Mouse (Mus musculus) left cerebral cortex, adult 18-20 months (tissue): Measurements from ENCODE around the gene Slit3. TPM values are rescaled to one million over a fixed set of nuclear protein-coding genes. Genes with fewer than 3 reads are reported as not detected.

Experiments
- DNase-seq, 2 experiments: peaks; one replicate each; pipeline ENCODE4 v3.0.0; 2021 to 2022; ENCODE audit warnings: low spot score in 2 of 2, mixed read lengths in 1 of 2
- long read RNA-seq, 2 experiments: library from polyadenylated mRNA; stranded (forward); transcript quantifications; one replicate each; pipeline ENCODE4 v2.0.0; 2021
- total RNA-seq, 2 experiments: library from RNA; stranded (reverse); gene quantifications; 2 replicates each; pipeline ENCODE4 v1.2.3; 2021

Slit3 gene
- 10 to 100 TPM; 45.7 to 50.4 TPM for total RNA-seq
- long read RNA-seq, experiment 1, partial matches to known transcripts = 15 of 20 reads
- long read RNA-seq, experiment 1, other reads (novel, unspliced or antisense) = 5 of 20 reads
- long read RNA-seq, experiment 2, partial matches to known transcripts = 1 of 4 reads
- long read RNA-seq, experiment 2, other reads (novel, unspliced or antisense) = 3 of 4 reads

DNA sequence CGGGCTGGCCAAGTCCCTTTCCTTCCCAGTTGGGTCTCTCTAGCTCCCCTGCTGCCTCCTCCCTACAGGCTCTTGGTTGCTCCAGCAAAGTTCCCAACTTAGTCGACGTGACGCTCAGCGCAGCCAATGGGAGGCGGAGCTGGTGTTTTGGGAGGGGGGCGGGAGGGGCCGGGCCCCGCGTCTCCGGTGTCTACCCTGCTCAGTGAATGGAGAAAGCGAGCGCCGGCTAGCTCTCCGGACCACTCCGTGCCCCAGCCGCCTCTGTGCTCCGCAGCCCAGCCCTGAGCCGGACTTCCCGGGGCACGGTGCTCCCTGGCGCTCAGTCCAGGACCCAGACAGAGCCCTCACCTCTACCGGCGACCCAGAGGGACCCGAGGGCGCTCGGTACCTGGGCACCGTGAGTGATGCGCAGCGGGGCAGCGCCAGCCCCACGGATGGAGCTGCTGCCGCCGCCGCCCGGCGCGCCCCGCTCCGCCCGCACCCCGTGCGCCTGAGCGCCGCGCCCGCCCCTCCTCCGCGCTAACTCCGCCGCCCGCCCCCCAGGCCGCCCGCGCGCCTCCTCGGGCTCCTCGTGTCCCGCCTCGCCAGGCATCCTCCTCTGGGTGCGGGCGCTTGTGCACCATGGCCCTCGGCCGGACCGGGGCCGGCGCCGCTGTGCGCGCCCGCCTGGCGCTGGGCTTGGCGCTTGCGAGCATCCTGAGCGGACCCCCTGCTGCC, at the start of gene Slit3:
Gene Slit3, plus strand, starts transcription at position 331 of the 717 bp plus-strand sequence.
- peak; percentile 39 to 50 for DNase-seq

DNA sequence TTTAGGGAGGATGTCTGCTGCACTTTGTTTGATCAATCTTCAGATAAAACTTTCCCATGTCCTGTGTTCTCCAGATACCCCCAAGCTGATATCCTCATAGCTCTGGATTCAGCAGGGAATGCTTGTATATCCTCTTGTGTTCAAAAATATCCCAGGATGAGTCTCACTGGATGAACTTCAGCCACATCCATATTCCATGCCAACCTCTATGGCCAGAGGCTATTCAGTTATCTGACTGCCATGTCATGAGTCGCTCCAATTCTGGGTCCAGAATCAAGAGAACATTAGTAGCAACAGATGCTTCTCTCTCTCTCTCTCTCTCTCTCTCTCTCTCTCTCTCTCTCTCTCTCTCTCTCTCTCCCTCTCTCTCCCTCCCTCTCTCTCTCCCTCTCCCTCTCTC, 49.6 kb upstream of the Slit3 start:
- no peak for DNase-seq

DNA sequence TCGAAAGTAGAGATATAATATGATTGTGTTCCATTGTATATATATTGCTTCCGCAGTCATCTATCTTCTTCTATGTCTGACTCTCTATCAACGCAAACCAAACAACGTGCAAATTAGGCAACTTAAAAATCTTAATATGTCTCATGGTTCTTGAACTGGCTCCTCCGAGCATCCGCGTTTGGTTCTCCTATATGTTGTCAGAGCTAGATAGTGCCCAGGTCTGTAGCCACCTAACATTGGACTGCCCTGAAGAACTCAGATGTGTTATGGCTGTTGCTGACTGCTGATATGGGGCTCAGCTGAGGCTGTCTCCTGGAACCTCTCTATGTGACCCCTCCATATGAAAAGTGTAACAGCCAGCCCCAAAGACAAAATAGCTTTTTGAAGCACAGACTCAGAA, 45.6 kb upstream of the Slit3 start:
- no peak for DNase-seq

DNA sequence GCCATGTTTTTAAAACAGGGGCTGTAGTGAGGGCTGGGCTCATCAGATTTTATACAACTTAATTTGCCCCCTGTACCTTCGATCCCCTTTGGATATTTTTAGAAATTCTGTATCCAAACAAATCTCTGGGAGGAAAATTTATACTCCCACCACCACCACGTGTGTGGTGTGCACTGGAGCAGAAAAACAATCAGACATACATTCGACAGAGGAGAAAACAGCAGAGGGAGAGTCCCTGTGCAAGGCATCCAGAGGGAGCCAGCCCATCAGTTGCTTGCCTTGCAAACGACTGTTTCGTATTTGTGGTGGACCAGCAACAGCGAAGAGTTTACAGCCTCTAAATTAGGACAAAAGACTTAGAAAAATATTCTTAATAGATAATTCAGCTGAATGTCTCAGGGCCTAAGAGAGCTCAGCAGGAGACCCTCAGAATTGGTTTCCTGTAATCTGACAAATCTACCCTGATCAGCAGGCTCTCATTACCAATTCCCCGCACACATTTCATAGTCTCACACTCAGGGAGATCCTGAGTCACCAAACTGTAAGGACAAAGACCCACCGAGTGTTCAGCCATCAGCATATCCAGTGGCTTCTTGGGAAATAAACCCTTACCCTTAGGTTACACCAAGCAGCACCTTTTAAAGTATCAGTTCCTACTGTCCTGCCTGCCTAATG, 40.4 kb upstream of the Slit3 start:
- no peak for DNase-seq

DNA sequence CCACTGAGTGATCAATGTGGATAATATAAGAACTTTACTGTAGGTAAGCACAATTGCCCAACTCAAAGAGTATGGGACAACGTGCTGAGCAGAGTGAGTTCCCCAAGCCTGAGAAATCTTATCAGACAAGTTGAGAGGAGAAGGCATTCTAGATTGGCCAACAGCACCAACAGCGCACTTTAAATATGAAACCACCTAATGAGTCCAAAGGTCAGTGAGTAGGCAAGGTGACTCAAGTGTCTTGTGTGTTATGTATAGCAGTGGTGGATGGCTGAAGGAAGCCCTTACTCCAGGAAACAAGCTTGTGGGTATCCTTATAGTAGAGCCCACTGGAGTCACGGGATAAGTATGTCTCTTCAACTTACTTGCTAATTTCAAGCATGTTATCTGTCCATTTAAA, 38.7 kb upstream of the Slit3 start:
- DNase-seq = no peak

DNA sequence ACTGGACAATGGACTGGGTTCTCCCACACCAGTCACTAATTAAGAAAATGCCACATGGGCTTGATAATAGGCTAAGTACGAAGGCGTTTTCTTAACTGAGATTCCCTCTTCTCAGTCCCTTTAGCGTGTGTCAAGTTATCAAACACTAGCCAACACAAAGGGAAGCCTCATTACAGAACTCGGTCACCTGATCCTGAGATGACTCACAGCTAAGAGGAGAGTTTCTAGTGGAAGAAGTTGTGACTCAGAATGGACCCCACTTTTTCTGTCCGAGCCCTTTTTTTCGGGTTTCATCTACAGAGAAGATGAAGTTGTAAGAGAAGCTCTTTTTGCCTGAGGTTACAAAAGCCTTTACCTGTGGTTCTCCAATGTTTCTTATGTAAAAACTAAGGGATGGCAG, 38.0 kb upstream of the Slit3 start:
- no peak for DNase-seq

DNA sequence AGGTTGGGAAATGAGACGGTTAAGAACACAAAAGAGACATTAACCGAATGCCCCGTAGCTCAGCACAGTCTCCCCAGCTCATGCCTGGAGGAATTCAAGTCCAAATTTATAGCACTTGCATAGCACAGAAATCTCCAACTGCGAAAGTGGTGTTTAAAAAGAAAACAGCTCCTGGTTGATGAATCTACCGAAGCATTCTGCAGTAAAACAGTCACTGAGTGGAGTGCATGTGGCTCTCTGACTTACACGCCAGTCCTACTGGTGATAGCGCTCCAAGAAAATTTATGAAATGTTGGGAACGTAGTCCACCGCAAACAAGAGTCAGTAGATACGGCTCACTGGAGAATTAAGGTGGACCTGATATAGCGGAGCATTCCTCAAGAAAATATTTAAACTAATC, 35.7 kb upstream of the Slit3 start:
- DNase-seq = no peak

DNA sequence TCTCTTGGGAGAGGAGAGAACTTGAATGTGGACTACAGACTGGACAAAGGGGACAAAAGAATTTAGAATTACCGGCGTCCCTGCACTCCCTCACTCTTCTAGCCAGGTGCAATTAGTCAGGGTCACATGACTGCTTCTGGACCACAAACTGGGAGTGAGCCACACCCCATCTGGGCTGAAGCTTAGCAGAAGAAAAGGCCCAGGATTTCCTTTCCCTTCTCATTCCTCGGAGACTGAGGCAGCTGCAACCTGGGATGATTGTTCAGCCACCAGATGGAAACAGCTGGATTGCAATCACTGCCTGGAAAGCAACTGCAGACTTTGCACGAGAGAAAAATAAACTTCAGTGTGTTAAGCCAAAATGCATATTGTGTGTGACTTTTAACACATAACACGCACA, 35.0 kb upstream of the Slit3 start:
- DNase-seq = no peak

DNA sequence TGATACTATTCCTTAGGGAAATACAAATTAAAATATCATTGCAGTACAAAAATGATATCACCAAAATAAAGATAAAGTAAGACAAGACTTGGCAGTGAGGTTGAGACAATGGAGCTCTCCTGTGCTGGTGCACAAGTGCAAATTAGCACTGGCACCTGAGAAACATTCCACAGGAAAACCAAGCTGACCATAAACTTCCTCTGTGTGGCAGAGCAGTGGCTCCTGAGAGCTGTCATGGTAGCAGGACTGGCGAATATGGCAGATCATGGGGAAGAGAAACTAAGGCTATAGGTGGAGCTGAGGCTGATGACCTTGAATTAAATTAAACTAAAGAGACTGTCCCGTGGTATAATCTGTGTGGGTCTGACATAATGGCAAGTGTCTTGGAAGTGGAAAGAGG, 33.6 kb upstream of the Slit3 start:
- no peak for DNase-seq

DNA sequence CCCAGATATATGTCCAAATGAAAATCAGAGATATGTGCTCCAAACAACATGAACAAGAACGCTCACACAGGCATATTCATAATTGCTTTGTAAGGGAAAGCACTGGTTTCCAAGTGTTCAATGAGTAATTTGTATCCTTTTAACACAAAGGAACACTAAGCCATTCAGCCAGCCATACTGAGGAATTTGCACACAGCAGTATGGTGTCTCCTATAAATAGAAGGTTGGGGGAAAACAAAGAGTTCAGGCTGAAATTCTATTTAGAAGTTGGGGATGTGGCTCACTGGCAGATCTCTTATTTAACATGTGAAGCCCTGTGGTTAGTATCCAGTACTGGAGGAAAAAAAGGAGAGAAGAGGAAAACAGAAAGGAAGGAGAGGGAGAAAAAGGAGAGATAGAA, 32.9 kb upstream of the Slit3 start:
- DNase-seq = no peak

DNA sequence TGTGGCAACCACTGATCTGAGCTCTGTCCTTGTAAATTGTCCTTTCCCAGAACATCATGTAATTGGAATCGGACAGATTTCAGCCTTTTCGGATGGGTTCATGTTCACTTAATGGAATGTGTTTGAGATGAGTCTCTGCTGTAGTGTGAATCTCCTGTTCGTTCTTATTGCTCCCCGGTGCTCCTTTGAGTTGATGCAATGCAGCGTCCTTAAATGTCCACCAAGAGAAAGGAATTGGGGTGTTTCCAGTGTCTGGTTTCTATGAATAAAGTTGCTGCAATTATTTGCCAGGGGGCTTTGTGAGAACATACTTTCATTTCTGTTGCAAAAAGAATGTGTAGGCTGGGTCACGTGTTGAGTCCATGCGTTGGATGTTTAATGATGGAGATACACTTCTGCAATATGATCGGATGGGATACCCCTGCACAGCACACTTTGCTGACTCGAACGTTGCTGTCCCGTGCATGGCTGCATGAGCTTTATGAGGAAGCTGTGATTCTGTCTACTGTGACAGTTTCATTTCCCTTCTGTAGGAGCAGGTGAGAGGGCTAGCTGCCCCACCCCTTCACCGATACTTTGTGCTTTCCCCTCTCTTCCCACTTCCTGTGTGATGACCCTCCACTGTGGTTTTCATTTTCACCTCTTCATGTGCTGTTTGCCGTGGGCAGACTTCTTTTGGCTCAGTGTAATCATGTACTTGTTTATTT, 30.2 kb upstream of the Slit3 start:
- DNase-seq = no peak

DNA sequence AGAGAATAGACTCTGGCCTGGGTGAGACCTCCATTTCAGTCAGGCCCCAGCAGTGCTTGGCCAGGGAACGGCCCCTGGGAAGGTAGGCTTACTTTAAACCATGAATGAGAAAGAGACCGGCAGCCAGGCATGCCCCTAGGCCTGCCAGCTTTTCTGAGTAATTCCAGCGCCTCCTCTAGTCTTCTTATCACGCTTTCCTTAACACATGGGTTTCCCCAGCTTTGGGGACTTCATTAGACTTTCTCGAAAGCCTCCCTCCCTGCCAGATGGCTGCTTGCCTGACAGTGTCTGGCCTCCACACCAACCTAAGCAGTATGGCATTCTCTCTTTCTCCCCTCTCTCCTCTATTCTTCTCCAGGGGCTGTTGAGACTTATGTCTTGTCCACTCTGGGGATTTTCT, 24.5 kb upstream of the Slit3 start:
- no peak for DNase-seq

DNA sequence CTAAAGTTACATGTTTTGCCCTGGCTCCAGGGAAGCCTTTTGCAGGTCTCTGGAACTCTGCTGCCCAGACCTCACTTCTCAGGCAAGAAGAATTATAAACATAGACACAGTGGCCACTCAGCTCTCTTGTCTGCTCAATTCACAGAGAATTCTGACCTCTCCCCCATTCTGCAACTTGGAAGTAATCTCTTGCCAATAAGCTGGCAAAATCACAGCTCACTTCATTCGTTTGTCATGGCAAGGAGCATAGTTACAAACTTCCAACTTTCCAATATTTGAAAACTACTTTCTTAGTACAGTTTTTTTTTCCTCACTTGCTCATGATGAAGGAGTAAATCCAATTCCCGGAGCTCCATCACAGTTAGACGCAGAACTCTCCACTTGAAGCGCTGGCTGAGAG, 11.2 kb upstream of the Slit3 start:
- DNase-seq = no peak

DNA sequence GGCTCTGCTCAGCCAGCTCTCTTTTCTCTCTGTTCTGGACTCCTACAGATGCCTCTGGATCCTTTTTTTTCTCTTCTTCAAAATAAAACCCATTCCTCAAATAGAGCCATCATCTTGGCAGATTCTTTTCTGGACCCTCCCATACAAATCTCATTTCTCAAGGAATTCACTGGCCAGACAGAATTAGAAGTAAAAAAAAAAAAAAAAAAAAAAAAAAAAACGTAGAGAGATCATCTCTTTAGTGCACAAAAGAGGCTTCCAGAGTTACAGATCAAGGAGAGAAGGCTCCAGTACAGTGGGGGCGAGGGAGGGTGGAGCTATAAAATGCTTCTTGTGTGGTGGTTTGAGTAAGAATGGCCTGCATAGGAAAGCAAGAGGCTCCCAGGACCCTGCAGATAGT, 10.2 kb upstream of the Slit3 start:
- DNase-seq = no peak

DNA sequence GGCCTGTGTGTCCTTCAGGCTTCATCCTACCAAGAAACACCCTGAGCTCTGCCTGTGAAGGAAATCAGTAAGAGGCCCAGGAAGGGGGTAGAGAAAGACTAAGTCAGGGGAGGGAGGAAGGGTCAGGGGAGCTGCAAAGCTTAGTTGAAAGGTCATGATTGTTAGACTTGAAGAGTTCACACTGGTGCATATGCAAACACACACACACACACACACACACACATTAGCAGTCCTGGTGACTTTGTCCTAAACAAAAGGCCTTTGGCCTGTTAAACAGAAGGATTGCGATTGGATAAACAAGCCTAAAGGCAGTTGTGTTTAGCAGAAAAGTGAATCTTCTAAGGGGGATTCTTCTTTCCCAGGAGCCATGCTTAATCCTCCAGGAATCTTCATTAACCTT, 7.7 kb upstream of the Slit3 start:
- no peak for DNase-seq

DNA sequence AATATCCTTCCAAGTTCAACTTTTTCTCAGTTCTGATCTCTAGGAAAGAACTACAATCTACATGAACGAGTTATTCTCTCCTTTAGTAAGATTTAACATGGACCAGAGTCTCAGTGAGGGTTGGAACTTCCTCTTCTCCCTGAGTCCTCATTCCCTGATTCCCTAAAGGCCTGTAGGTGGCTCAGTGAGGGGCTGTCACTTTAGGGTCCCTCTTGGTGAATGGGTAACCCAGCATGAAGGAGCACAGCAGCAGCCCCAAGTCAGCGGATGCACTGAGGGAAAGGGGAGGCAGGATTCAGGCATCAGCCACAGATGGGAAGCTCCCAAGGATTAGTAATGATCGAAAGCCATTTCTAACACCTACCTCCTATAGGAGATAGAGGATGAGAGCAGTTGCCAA, 4.6 kb upstream of the Slit3 start:
- no peak for DNase-seq

DNA sequence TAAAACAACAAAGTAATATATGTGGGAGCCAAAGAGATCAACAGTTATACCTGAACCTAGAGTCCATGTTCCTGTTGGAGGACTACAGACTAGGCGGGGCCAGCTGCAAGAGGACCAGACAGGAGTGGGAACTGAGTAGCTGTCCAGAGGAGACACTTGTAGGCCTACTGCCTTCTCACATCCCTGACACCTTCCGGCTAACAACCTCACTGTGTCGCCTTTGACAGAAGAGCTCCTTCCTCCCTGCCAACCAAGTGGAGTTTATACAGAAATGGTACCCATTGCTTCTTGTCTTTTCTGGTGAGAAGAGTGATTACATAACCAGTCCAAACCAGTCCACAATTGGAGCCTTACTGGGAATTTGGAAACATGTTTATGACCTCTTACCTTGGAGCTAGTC, 3.2 kb upstream of the Slit3 start:
- no peak for DNase-seq

DNA sequence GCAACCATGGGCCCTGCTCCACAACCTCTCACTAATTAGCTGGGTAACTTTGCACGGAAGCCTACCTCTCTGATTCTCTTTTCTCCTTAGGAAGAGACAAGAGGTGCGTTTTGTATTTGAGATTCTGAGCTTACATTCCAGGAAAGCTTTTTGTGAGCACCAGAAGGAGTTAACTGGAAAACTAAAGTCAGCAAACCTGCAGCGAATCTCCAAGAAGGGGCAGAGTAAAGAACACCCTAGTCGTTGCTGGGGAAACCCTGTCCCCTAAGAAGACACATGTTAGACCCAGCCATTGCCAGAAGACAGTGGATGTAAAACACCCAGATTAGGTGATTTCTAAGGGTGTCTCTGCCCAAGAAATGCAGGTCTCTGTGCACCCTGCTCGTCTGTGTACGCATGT, 2.3 kb upstream of the Slit3 start:
- DNase-seq = no peak

DNA sequence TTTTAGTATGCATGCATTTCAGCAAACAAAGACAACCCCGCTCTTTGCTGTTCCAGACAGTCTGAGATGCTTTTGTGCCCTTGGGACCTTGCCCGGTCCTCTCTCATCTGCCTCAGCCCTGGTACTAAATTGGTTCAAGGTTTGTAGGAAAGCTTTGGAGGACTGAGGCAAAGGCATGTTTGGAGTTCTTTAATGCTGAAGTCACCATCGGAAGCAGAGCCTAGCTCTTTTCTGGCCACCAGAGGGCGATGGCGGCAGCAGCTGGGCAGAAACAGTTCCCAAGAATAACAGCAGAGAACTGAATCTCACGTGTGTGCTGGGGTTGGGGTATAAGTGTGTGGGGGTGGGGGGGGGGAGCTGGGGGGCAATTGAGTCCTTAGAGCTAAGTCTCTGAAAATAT, 1.7 kb upstream of the Slit3 start:
- peak; percentile 77 to 83 for DNase-seq

DNA sequence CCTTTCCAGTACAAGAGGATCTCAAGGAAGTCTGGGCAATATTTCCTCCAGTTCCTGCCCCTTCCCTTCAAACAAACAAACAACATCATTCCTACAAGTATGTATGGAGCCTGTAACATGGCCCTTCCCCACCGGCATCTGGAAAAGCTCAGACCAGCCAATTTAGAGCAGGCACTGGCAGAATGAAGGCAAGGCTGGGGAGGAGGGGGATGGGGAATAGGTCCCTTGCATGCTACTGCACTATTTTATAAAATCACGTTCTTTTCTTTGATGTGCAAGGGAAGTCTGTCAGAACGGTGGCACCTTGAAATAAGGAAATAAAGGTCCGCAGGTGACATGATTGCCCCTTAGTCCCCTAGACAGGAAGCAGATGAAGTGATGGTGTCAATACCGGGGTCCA, 948 bp upstream of the Slit3 start:
- DNase-seq = no peak

DNA sequence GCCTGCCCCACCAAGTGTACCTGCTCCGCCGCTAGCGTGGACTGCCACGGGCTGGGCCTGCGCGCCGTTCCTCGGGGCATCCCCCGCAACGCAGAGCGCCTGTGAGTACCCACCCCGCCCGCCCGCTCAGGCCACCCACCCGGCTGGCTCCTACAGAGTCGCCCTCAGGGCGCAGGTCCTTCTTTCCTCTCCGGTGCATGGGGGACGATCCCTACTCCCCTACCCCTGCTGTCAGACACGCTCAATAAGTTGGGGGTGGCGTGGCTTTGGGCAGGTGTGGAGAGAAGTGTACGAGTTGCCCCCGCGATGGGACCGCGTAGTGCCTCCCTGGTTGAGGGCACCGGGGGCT, 561 bp downstream of the Slit3 start:
- DNase-seq = no peak

DNA sequence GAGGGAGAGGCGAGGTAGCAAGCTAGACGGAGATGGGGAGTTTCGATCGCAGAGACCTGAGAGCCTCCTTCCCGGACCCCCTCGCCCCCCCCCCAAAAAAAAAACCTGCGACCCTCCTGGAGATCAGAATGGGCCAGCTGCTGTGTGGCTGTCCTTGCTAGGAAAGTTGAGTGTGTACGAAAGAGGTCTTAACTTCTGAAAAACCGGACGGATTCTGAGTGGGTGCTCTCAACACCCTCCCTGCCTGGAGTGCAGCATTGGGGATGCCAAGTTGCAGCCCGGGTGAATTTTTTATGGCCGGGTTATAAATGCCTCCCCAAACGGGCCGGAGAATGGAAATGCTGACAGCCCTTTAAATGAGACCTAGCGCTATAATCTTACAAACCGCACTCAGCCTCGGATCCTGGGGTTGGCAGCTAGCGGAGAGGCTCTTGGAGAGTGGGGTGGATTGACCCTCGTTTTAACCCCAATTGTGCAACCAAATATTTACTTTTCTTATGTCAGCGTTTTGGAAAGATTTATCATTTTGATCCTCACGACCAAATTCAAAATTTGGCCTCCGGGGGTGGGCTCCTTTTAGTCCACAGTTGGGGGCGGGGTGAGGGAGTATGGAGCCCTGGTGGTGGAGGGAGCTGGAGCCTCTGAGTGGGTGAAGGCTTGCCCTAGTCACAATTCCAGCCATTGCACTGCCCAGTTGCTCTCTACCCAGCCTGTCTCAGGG, 1.2 kb downstream of the Slit3 start:
- DNase-seq = no peak
